Mouse (Mus musculus) cerebellum, adult 9-11 months (tissue): ENCODE measurements at regions not wholly inside any gene's neighbourhood (a gene's known extent, or its start where the extent isn't known, plus 50 kb on each side); places are given as distances from the start of the nearest gene placed in this dataset.

Experiments
- DNase-seq: peaks from one replicate; pipeline ENCODE4 v3.0.0; 2022

GRCm38 (mm10) chr16:62981821-62982220 is 127.7 kb downstream of the Pros1 start:
- DNase-seq: no peak

GRCm38 (mm10) chr16:62982558-62982957 is 128.5 kb downstream of the Pros1 start:
- no peak for DNase-seq

- DNase-seq: no peak
Measured at GRCm38 (mm10) chr16:62995555-62995954, 141.4 kb downstream of the Pros1 start.

GRCm38 (mm10) chr16:63011151-63011734 is 157.1 kb downstream of the Pros1 start:
- no peak for DNase-seq

- DNase-seq: peak; percentile 33
Measured at GRCm38 (mm10) chr16:63014453-63014852, 160.3 kb downstream of the Pros1 start.

- DNase-seq: peak; percentile 18
Measured at GRCm38 (mm10) chr16:63016144-63016543, 162.0 kb downstream of the Pros1 start.

GRCm38 (mm10) chr16:63016658-63017057 is 162.6 kb downstream of the Pros1 start:
- DNase-seq: no peak

GRCm38 (mm10) chr16:63030399-63030798 is 176.3 kb downstream of the Pros1 start:
- no peak for DNase-seq

- DNase-seq: no peak
Measured at GRCm38 (mm10) chr16:63031035-63031434, 176.9 kb downstream of the Pros1 start.

GRCm38 (mm10) chr16:63031802-63032201 is 177.7 kb downstream of the Pros1 start:
- no peak for DNase-seq

- no peak for DNase-seq
Measured at GRCm38 (mm10) chr16:63049100-63049499, 195.0 kb downstream of the Pros1 start.

- DNase-seq: no peak
Measured at GRCm38 (mm10) chr16:63062883-63063282, 208.8 kb downstream of the Pros1 start.

- no peak for DNase-seq
Measured at GRCm38 (mm10) chr16:63069987-63070386, 215.9 kb downstream of the Pros1 start.

GRCm38 (mm10) chr16:63075814-63076213 is 221.7 kb downstream of the Pros1 start:
- no peak for DNase-seq

GRCm38 (mm10) chr16:63081383-63081782 is 227.3 kb downstream of the Pros1 start:
- no peak for DNase-seq

GRCm38 (mm10) chr16:63083256-63083655 is 229.1 kb downstream of the Pros1 start:
- no peak for DNase-seq

- DNase-seq: no peak
Measured at GRCm38 (mm10) chr16:63084021-63084756, 230.1 kb downstream of the Pros1 start.

- peak; percentile 85 for DNase-seq
Measured at GRCm38 (mm10) chr16:63086086-63086796, 232.1 kb downstream of the Pros1 start.

GRCm38 (mm10) chr16:63091471-63092300 is 237.6 kb downstream of the Pros1 start:
- peak; percentile 95 for DNase-seq

- no peak for DNase-seq
Measured at GRCm38 (mm10) chr16:63094126-63094840, 240.2 kb downstream of the Pros1 start.

- DNase-seq: no peak
Measured at GRCm38 (mm10) chr16:63102362-63102761, 248.3 kb downstream of the Pros1 start.

GRCm38 (mm10) chr16:63102930-63103329 is 248.8 kb downstream of the Pros1 start:
- no peak for DNase-seq
